Comparison of ENCODE assay signal across 10 mouse cellular contexts in genomic region chr12:26444054-26444453, GRCm38 (mm10). TPM values are rescaled to one million over a fixed set of nuclear protein-coding genes. Genes with fewer than 3 reads are reported as not detected.
DNase-seq lines count a peak whose midpoint lies in the region; ATAC-seq and TF ChIP-seq lines count a peak whose summit lies in the region.
"Had no signal": no experiment of that assay in that cellular context is flagged by ENCODE, and none has a peak within 500 bp of the region (broad histone marks: within the 10 kb centered on the region; RNA-seq: fewer than 3 reads in every experiment).

No protein-coding gene starts in this region.

- H3K4me2 ChIP-seq in kidney, embryonic 15.5 days: no peak overlapping the region
- H3K4me2 ChIP-seq: embryonic facial prominence, embryonic 15.5 days had no signal

- no peaks in the 10 kb centered on the region for H3K27me3 ChIP-seq in kidney, adult 2 months (replicated peaks; ENCODE audit: control insufficient read depth, insufficient read depth, low read length)
- no peaks in the 10 kb centered on the region for H3K27me3 ChIP-seq in kidney, embryonic 15.5 days
- H3K27me3 ChIP-seq: embryonic facial prominence, embryonic 15.5 days had no signal

- no peak overlapping the region for H3K4me3 ChIP-seq in kidney, adult 2 months (ENCODE audit: insufficient read depth, low read depth, low read length)
- H3K4me3 ChIP-seq in kidney, embryonic 15.5 days (replicated peaks): no peak overlapping the region
- H3K4me3 ChIP-seq: embryonic facial prominence, embryonic 15.5 days; myocyte had no signal

- no peak overlapping the region for H3K9ac ChIP-seq in kidney, embryonic 15.5 days
- H3K9ac ChIP-seq: embryonic facial prominence, embryonic 15.5 days had no signal

- no peaks in the 10 kb centered on the region for H3K36me3 ChIP-seq in kidney, adult 2 months (ENCODE audit: control insufficient read depth, insufficient read depth, low read length)
- H3K36me3 ChIP-seq in kidney, embryonic 15.5 days: no peaks in the 10 kb centered on the region
- H3K36me3 ChIP-seq: embryonic facial prominence, embryonic 15.5 days had no signal

- DNase-seq in kidney, adult 2 months: peak; percentile 90
- DNase-seq in adrenal gland, adult 2 months: peak; percentile 83
- peak; percentile 35 for DNase-seq in embryo, embryonic 10 days (ENCODE audit: low spot score)
- DNase-seq in heart, postnatal 25 days (ENCODE audit: low spot score): peak; percentile 60
- DNase-seq in left cerebral cortex, postnatal 14 days (ENCODE audit: low spot score in 2 of 2): peak; percentile 71 to 80
- DNase-seq in ovary, postnatal 14 days (ENCODE audit: low spot score): peak; percentile 71
- DNase-seq in thymus, postnatal 25 days: peak; percentile 57

- no peak for ATAC-seq in kidney, embryonic 15.5 days (replicated peaks; ENCODE audit: low FRiP score)

- 0% methylated on average over 2 of the region's 2 CpGs for WGBS in kidney, adult 2 months
- 2% methylated on average over 2 of the region's 2 CpGs for WGBS in kidney, embryonic 15.5 days

- H3K4me1 ChIP-seq in kidney, adult 2 months (ENCODE audit: control insufficient read depth, insufficient read depth, low read length): no peaks in the 10 kb centered on the region
- H3K4me1 ChIP-seq in kidney, embryonic 15.5 days: no peaks in the 10 kb centered on the region
- H3K4me1 ChIP-seq: embryonic facial prominence, embryonic 15.5 days had no signal

- H3K27ac ChIP-seq in kidney, adult 2 months (ENCODE audit: insufficient read depth, low read depth, low read length): no peak overlapping the region
- no peak overlapping the region for H3K27ac ChIP-seq in kidney, embryonic 15.5 days
- H3K27ac ChIP-seq: embryonic facial prominence, embryonic 15.5 days had no signal

- intact Hi-C loops in heart, postnatal 25 days (cut with DNase I): loop anchor here (2.0 kb wide), 1 partner anchor 15 kb away; no protein-coding TSS in a partner anchor
- intact Hi-C loops in left cerebral cortex, postnatal 14 days (cut with DNase I): no loop called here

- H3K9me3 ChIP-seq in kidney, embryonic 15.5 days (replicated peaks): no peaks in the 10 kb centered on the region
- H3K9me3 ChIP-seq: embryonic facial prominence, embryonic 15.5 days had no signal

- no peak for TF ChIP-seq POLR2A in kidney, adult 2 months (IDR thresholded peaks at IDR 0.05; ENCODE audit: low read depth, low read length)

- peak; percentile 64 for TF ChIP-seq CTCF in kidney, adult 2 months (conservative IDR thresholded peaks at IDR 0.05; ENCODE audit: insufficient read depth, insufficient read length, low read depth, low read length)

RNA-seq across cellular contexts. Expression of gene Rsad2, which starts 12.2 kb away (rescaled TPM):
- polyA plus RNA-seq in kidney, adult 2 months (2012; rRNA removed): 17.6 and 19.8 TPM in 2 replicates
- polyA plus RNA-seq in kidney, embryonic 15.5 days (2015; fragmentation: Nextera tagmentation; extraction: Ambion mirVana): 18.9 and 22.2 TPM in 2 replicates
- 10 to 100 TPM in 1 of 2 experiments, 1 to 10 TPM in 1; 7.6 to 23.4 TPM for total RNA-seq in adrenal gland, adult 2 months (2021)
- polyA plus RNA-seq in adrenal gland, adult 2 months (2012; rRNA removed): 5.1 and 7.0 TPM in 2 replicates
- 10 to 100 TPM in 1 of 2 experiments, 1 to 10 TPM in 1; 9.6 to 12.4 TPM for total RNA-seq in heart, postnatal 25 days (2021)
- total RNA-seq in left cerebral cortex, postnatal 14 days (2021): under 1 TPM; 0.44 to 0.51 TPM

RNA-seq across cellular contexts. Expression of gene Cmpk2, which starts 24.9 kb away (rescaled TPM):
- 13.9 and 15.0 TPM in 2 replicates for polyA plus RNA-seq in kidney, adult 2 months (2012; rRNA removed)
- 8.0 and 8.4 TPM in 2 replicates for polyA plus RNA-seq in kidney, embryonic 15.5 days (2015; fragmentation: Nextera tagmentation; extraction: Ambion mirVana)
- 10 to 100 TPM; 11.1 to 19.5 TPM for total RNA-seq in adrenal gland, adult 2 months (2021)
- 19.3 and 20.4 TPM in 2 replicates for polyA plus RNA-seq in adrenal gland, adult 2 months (2012; rRNA removed)
- total RNA-seq in heart, postnatal 25 days (2021): 1 to 10 TPM; 5.4 to 5.7 TPM
- total RNA-seq in left cerebral cortex, postnatal 14 days (2021): 10 to 100 TPM; 23.2 to 24.1 TPM
- polyA plus RNA-seq: myocyte had no signal

RNA-seq across cellular contexts. Expression of gene Rnf144a, which starts 29.0 kb away (rescaled TPM):
- polyA plus RNA-seq in kidney, adult 2 months (2012; rRNA removed): 12.6 and 12.7 TPM in 2 replicates
- 35.6 and 36.1 TPM in 2 replicates for polyA plus RNA-seq in kidney, embryonic 15.5 days (2015; fragmentation: Nextera tagmentation; extraction: Ambion mirVana)
- total RNA-seq in adrenal gland, adult 2 months (2021): 10 to 100 TPM; 21.2 to 22.1 TPM
- polyA plus RNA-seq in adrenal gland, adult 2 months (2012; rRNA removed): 7.9 and 10.5 TPM in 2 replicates
- total RNA-seq in heart, postnatal 25 days (2021): 10 to 100 TPM; 15.5 to 22.1 TPM
- total RNA-seq in left cerebral cortex, postnatal 14 days (2021): 10 to 100 TPM; 38.7 to 39.8 TPM
- polyA plus RNA-seq: myocyte had no signal

Comparison
In these comparisons a context has a peak if more than half of its experiments do, and no peak if none do; other contexts are left out.
1. DNase-seq: peak in every context shown above with its lines; median percentile 90 in kidney, adult 2 months; 83 in adrenal gland, adult 2 months; 76 in left cerebral cortex, postnatal 14 days; 71 in ovary, postnatal 14 days; 60 in heart, postnatal 25 days; 57 in thymus, postnatal 25 days; 35 in embryo, embryonic 10 days.
2. RNA of gene Rsad2, which starts 12.2 kb away (total RNA-seq): 7.6 to 23.4 TPM in adrenal gland, adult 2 months and 9.6 to 12.4 TPM in heart, postnatal 25 days; 0.44 to 0.51 TPM in left cerebral cortex, postnatal 14 days; every median in the first group is over 4 times any median in the second.